Mouse (Mus musculus) megakaryocyte-erythroid progenitor cell, adult 5-6 weeks (primary cell): Measurements from ENCODE around the gene Serinc3. TPM values are rescaled to one million over a fixed set of nuclear protein-coding genes. Genes with fewer than 3 reads are reported as not detected.
"Not testable (repeated sequence)": the region's sequence is repeated elsewhere in the genome, so short reads cannot be mapped to it uniquely, and the experiment has no call there.

Experiments used
- ATAC-seq: replicated peaks from 2 replicates; pipeline ENCODE4 v1.8.0; 2016; ENCODE audit warnings: mild to moderate bottlenecking, inconsistent platforms; ENCODE audit not compliant: severe bottlenecking, poor library complexity, low FRiP score, low TSS enrichment
- total RNA-seq, 2 experiments: library from RNA; stranded (forward) in 1 of 2; stranded (reverse) in 1 of 2; fragments of 200-1000, 215-1000 nt in 1 of 2; fragments of >200 nt in 1 of 2; fragmentation: Nextera tagmentation in 1 of 2; gene quantifications; 2 replicates each; pipeline ENCODE4 v1.2.3; 2014 to 2017

Serinc3 gene
- total RNA-seq, 2 experiments from 2014 or later, result 460 to 469 TPM

DNA sequence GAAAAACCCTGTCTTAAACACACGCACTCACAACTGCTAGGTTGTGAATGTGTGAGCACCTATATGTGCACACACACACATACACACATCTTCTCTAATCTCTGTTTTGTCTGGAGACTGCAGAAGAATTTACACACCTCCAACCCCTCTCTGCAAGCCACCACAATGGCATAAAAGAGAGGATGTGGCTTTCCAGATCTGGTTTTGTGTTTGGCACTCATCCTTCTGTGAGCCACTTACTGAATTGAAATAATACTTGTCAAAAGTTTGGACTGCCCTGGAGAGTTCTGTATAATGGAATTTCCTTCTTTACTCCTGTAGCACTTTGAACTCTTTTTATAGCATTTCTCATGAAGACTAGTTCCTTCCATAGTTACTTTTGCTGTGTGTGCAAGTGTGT lies 22.1 kb upstream of the Serinc3 start:
- ATAC-seq, result no peak

GRCm38 (mm10) chr2:163663930-163664329 lies 19.0 kb upstream of the Serinc3 start:
- ATAC-seq, result no peak

- ATAC-seq, result no peak
Measured at GRCm38 (mm10) chr2:163662698-163663221, 17.8 kb upstream of the Serinc3 start.

GRCm38 (mm10) chr2:163662076-163662475 lies 17.1 kb upstream of the Serinc3 start:
- ATAC-seq, result no peak

DNA sequence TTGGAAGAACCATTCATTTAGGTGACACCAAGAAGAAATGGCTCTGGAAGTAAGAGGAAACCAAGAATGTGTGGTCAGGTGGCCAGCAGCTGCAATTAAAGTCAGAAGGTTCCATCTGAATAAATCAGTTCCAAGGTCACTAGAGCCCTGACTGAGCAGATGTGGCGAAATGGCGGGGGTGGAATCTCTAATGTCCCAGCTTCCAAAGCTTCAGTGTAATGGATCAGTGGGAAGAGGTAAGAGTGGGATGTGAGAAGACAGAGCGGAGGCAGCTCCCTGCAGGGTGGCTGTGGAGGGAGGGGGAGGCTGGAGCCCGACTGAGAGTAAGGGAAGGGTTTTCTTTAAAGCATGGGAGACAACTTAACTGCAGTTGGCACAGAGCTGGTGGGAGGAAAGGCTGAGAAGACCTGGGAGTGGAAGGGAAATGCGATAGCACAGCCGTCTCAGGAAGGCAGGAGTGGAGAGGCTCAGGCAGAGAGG lies 16.5 kb upstream of the Serinc3 start:
- ATAC-seq, result no peak

DNA sequence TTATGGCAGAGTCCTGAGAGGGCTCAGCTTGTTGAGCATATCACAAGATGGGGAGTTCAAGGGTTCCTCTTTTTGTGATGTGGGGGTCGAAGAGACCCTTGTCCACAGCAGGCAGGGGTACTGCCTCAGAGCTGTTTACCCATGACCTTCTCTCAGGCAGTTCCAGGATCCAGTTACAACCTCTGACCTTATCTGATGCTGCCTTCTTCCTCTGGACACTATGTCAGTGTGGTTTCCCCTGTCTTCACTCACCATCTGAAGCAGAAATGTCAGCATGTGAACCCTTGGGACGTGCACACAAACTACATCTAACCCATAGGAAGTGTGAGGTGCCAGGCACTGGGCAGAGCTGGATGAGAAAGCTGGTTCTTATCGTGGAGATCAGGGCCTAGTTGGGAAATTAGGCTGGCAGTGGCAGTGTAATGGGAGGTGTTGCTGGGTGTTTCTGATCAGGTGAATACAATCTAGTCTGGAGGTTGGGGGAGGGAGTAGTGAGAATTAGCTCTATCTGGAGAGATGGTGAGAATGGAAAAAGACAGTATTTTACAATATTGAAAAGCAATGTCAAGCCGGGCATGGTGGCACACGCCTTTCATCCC lies 15.3 kb upstream of the Serinc3 start:
- peak; percentile 69 for ATAC-seq

GRCm38 (mm10) chr2:163659431-163659830 lies 14.5 kb upstream of the Serinc3 start:
- no peak for ATAC-seq

- 0 out of 2 replicates have a peak, but pooled peaks have one; percentile 24 for ATAC-seq
Measured at GRCm38 (mm10) chr2:163658941-163659340, 14.0 kb upstream of the Serinc3 start.

GRCm38 (mm10) chr2:163657975-163658886 lies 13.3 kb upstream of the Serinc3 start, which contains the start of gene Pkig:
TSS of gene Pkig (plus strand) at chr2:163658386.
- ATAC-seq, result peak; percentile 84

GRCm38 (mm10) chr2:163657486-163657885 lies 12.6 kb upstream of the Serinc3 start:
- no peak for ATAC-seq

DNA sequence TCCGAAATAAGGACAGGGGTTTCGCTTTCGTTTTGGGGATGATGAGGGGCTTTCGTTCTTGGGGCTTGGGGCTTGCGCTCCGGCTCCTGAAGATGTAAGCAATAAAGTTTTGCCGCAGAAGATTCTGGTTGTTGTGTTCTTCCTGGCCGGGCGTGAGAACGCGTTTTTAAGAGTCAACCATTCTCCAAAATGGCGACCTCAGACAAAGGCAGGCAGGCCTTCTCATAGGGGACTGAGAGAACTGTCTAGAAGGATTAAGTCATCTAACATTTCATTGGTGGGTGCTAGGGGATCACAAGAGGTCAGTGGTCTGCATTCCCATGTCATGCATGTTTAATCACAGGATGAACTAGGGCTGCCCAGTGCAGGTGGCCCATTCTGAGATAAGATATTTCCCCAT lies 10.8 kb upstream of the Serinc3 start:
- ATAC-seq, result not testable (repeated sequence)

- no peak for ATAC-seq
Measured at GRCm38 (mm10) chr2:163646461-163647080, 1.6 kb upstream of the Serinc3 start.

GRCm38 (mm10) chr2:163645700-163646460 lies 949 bp upstream of the Serinc3 start:
- ATAC-seq, result no peak

DNA sequence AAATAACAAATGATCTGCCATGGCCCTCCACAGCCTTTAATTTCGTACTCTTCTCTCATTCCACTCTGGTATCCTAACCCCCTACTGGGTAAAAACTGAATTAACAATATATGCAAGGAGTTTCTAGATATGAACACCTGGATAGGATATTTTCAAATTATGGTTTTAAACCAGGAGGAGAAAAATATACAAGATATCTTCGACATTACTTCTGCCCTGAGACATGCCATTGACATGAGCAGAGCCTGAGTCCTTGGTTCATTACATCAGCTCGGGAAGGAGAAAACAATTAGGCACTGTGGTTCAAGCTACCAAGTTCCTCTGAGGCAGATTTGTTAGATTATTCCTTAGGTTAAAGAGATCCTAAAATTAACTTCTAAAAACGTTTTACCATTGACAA lies 884 bp downstream of the Serinc3 start:
- 0 out of 2 replicates have a peak, but pooled peaks have one; percentile 7 for ATAC-seq

- 0 out of 2 replicates have a peak, but pooled peaks have one; percentile 0 for ATAC-seq
Measured at GRCm38 (mm10) chr2:163643576-163643971, 1.4 kb downstream of the Serinc3 start.

DNA sequence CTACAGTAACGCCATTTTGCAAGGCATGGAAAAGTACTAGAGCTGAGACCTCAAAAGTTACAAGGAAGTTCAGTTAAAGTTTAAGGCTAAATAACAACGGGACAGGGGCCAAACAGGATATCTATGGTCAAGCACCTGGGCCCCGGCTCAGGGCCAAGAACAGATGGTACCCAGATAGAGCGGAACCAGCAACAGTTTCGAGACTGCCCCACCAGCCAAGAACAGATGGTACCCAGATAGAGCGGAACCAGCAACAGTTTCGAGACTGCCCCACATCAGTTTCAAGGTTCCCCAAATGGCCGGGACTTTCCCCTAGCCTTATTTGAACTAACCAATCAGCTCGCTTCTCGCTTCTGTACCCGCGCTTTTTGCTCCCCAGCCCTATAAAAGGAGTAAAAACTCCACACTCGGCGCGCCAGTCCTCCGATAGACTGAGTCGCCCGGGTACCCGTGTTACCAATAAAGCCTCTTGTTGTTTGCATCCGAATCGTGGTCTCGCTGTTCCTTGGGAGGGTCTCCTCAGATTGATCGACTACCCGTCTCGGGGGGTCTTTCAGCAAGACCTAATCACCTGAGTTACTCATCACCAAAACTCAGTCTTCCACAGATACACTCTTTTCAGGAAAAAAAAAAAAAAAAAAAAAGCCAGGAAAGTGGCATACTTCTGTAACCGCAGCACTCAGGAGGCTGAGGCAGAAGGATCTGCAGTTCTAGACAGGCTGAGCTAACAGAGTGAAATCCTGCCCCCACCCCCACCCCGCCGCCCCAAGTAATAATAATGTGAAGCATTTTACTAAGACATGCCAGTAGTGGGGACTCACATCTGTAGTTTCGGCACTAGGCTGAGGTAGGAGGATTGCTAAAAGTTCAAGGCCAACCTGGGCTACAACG lies 2.0 kb downstream of the Serinc3 start:
- peak; percentile 50 for ATAC-seq

GRCm38 (mm10) chr2:163641681-163642080 lies 3.2 kb downstream of the Serinc3 start:
- ATAC-seq, result no peak

GRCm38 (mm10) chr2:163640493-163640892 lies 4.4 kb downstream of the Serinc3 start:
- no peak for ATAC-seq
